Mouse (Mus musculus) bone marrow, adult 2 months (tissue): ENCODE data around the gene Arhgef3.

Source experiments
- CTCF ChIP-seq: fragments of 200-500 bp; IDR thresholded peaks from 2 replicates; pipeline ENCODE4 v1.5.1; 2011; ENCODE audit warnings: low read length, control low read depth; ENCODE audit not compliant: control insufficient read depth, insufficient read depth
- POLR2A ChIP-seq: fragments of 200-500 bp; IDR thresholded peaks from 2 replicates; pipeline ENCODE4 v1.6.1; 2011; ENCODE audit warnings: low read depth, mild to moderate bottlenecking, control low read depth, low read length, borderline replicate concordance; ENCODE audit not compliant: control insufficient read depth

DNA sequence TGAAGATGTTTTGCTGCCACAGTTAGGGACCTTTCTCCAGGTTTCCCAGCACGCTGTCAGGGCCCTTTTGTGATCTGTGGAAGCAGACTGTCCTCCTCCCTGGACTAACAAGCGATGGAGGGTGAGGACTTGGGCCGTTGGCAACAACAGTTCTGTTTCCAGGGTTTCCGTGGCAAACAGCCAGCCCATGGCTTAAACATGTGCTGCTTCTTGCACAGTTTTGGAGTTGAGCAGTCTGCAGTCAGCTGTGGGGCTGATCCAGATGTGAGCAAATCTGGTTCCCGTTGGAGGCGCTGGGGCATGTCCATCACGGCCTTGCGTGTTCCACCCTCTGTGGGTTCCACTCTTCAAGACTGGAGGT lies 63.8 kb downstream of the Arhgef3 start:
- no peak for TF ChIP-seq POLR2A
- no peak for TF ChIP-seq CTCF
